Mouse (Mus musculus): Measurements from ENCODE around the gene Plscr1. TPM values are rescaled to one million over a fixed set of nuclear protein-coding genes. Genes with fewer than 3 reads are reported as not detected.

The Plscr1 gene
- total and polyA plus RNA-seq, 2 experiments from 2014 or later, result 6.5 to 12.2 TPM

GRCm38 (mm10) chr9:92280048-92280447 is 30.5 kb downstream of the Plscr1 start:
- ATAC-seq (no peak), DNase-seq (ENCODE audit: low spot score) (no peak)
- Histone ChIP-seq H3K4me3 (ENCODE audit: low read length) (no peak overlapping the region), H3K4me1 (ENCODE audit: insufficient read depth, low read length) (no peaks in the 10 kb centered on the region), H3K9ac (replicated peaks; ENCODE audit: low read length) (no peak overlapping the region), H3K36me3 (ENCODE audit: insufficient read depth, low read length) (no peaks in the 10 kb centered on the region), H3K9me3 (ENCODE audit: low read length) (no peaks in the 10 kb centered on the region), H3K27ac (no peak overlapping the region), H3K4me2 (ENCODE audit: low read depth, low read length) (no peak overlapping the region), H3K27me3 (ENCODE audit: insufficient read depth, low read length) (no peaks in the 10 kb centered on the region)
- WGBS, result 79% methylated on average over 1 of the region's 1 CpGs
- TF ChIP-seq CTCF (IDR thresholded peaks at IDR 0.05; ENCODE audit: low read depth), result no peak

GRCm38 (mm10) chr9:92282563-92283171 is 33.1 kb downstream of the Plscr1 start:
- WGBS, result 39% methylated on average over 7 of the region's 7 CpGs
- H3K27me3 ChIP-seq (ENCODE audit: insufficient read depth, low read length), result no peaks in the 10 kb centered on the region

GRCm38 (mm10) chr9:92289675-92290074 is 40.1 kb downstream of the Plscr1 start:
- 89% methylated on average over 3 of the region's 3 CpGs for WGBS
- Histone ChIP-seq H3K27me3 (ENCODE audit: insufficient read depth, low read length) (no peaks in the 10 kb centered on the region), H3K4me3 (ENCODE audit: low read length) (no peak overlapping the region), H3K4me2 (ENCODE audit: low read depth, low read length) (no peak overlapping the region), H3K27ac (no peak overlapping the region), H3K9ac (replicated peaks; ENCODE audit: low read length) (no peak overlapping the region), H3K4me1 (ENCODE audit: insufficient read depth, low read length) (no peaks in the 10 kb centered on the region), H3K9me3 (ENCODE audit: low read length) (no peaks in the 10 kb centered on the region), H3K36me3 (ENCODE audit: insufficient read depth, low read length) (no peaks in the 10 kb centered on the region)
- no peak for ATAC-seq
- TF ChIP-seq CTCF (IDR thresholded peaks at IDR 0.05; ENCODE audit: low read depth), result no peak
- no peak for DNase-seq (ENCODE audit: low spot score)

More at GRCm38 (mm10) chr9:92282563-92283171, 33.1 kb downstream of the Plscr1 start:
- Histone ChIP-seq H3K27ac (no peak overlapping the region), H3K9ac (replicated peaks; ENCODE audit: low read length) (no peak overlapping the region), H3K9me3 (ENCODE audit: low read length) (no peaks in the 10 kb centered on the region), H3K4me3 (ENCODE audit: low read length) (no peak overlapping the region), H3K36me3 (ENCODE audit: insufficient read depth, low read length) (no peaks in the 10 kb centered on the region), H3K4me1 (ENCODE audit: insufficient read depth, low read length) (no peaks in the 10 kb centered on the region), H3K4me2 (ENCODE audit: low read depth, low read length) (no peak overlapping the region)
- DNase-seq (ENCODE audit: low spot score) (peak; percentile 18), ATAC-seq (no peak)
- TF ChIP-seq CTCF (IDR thresholded peaks at IDR 0.05; ENCODE audit: low read depth), result no peak

GRCm38 (mm10) chr9:92292169-92292568 is 42.6 kb downstream of the Plscr1 start:
- ATAC-seq (no peak), DNase-seq (ENCODE audit: low spot score) (no peak)
- 65% methylated on average over 2 of the region's 2 CpGs for WGBS
- no peak overlapping the region for H3K4me2 ChIP-seq (ENCODE audit: low read depth, low read length)
- no peak overlapping the region for H3K9ac ChIP-seq (replicated peaks; ENCODE audit: low read length)
- no peaks in the 10 kb centered on the region for H3K4me1 ChIP-seq (ENCODE audit: insufficient read depth, low read length)
- H3K36me3 ChIP-seq (ENCODE audit: insufficient read depth, low read length), result no peaks in the 10 kb centered on the region
- no peaks in the 10 kb centered on the region for H3K9me3 ChIP-seq (ENCODE audit: low read length)
- H3K27me3 ChIP-seq (ENCODE audit: insufficient read depth, low read length), result no peaks in the 10 kb centered on the region
- no peak overlapping the region for H3K4me3 ChIP-seq (ENCODE audit: low read length)
- TF ChIP-seq CTCF (IDR thresholded peaks at IDR 0.05; ENCODE audit: low read depth), result no peak
- no peak overlapping the region for H3K27ac ChIP-seq

- no peak for ATAC-seq
- 74% methylated on average over 3 of the region's 3 CpGs for WGBS
These were observed 43.4 kb downstream of the Plscr1 start for GRCm38 (mm10) chr9:92292922-92293321.

GRCm38 (mm10) chr9:92293560-92294548 is 44.3 kb downstream of the Plscr1 start:
- Histone ChIP-seq H3K4me2 (ENCODE audit: low read depth, low read length) (no peak overlapping the region), H3K9me3 (ENCODE audit: low read length) (no peaks in the 10 kb centered on the region), H3K4me3 (ENCODE audit: low read length) (no peak overlapping the region), H3K27ac (no peak overlapping the region), H3K36me3 (ENCODE audit: insufficient read depth, low read length) (no peaks in the 10 kb centered on the region), H3K9ac (replicated peaks; ENCODE audit: low read length) (no peak overlapping the region), H3K27me3 (ENCODE audit: insufficient read depth, low read length) (no peaks in the 10 kb centered on the region), H3K4me1 (ENCODE audit: insufficient read depth, low read length) (no peaks in the 10 kb centered on the region)
- DNase-seq (ENCODE audit: low spot score) (no peak), ATAC-seq (no peak)
- TF ChIP-seq CTCF (IDR thresholded peaks at IDR 0.05; ENCODE audit: low read depth), result no peak
- 89% methylated on average over 2 of the region's 2 CpGs for WGBS

More at GRCm38 (mm10) chr9:92292922-92293321, 43.4 kb downstream of the Plscr1 start:
- Histone ChIP-seq H3K9ac (replicated peaks; ENCODE audit: low read length) (no peak overlapping the region), H3K27me3 (ENCODE audit: insufficient read depth, low read length) (no peaks in the 10 kb centered on the region), H3K4me3 (ENCODE audit: low read length) (no peak overlapping the region), H3K9me3 (ENCODE audit: low read length) (no peaks in the 10 kb centered on the region), H3K36me3 (ENCODE audit: insufficient read depth, low read length) (no peaks in the 10 kb centered on the region), H3K27ac (no peak overlapping the region), H3K4me2 (ENCODE audit: low read depth, low read length) (no peak overlapping the region), H3K4me1 (ENCODE audit: insufficient read depth, low read length) (no peaks in the 10 kb centered on the region)
- TF ChIP-seq CTCF (IDR thresholded peaks at IDR 0.05; ENCODE audit: low read depth), result no peak
- DNase-seq (ENCODE audit: low spot score), result no peak

Data from hindbrain, postnatal 0 days (tissue).